Mouse (Mus musculus) erythroblast, embryonic 14.5 days (primary cell): Measurements from ENCODE around the gene Kirrel.

Experiments
- GATA1 ChIP-seq: IDR thresholded peaks from 2 replicates; pipeline ENCODE4 v1.6.1; 2012; ENCODE audit warnings: low read length, inconsistent platforms, mixed read lengths
- TAL1 ChIP-seq: IDR thresholded peaks from 3 replicates; pipeline ENCODE4 v1.6.1; 2012; ENCODE audit warnings: low read length, inconsistent platforms, mixed read lengths

- TF ChIP-seq GATA1 (no peak), TAL1 (no peak)
Measured at GRCm38 (mm10) chr3:87130933-87131332, 43.6 kb downstream of the Kirrel start.
